Mouse (Mus musculus): Measurements from ENCODE around the gene Upp2.

GRCm38 (mm10) chr2:58518517-58518916 lies 48.6 kb upstream of the Upp2 start:
- TF ChIP-seq POLR2A (IDR thresholded peaks at IDR 0.05; ENCODE audit: extremely low read depth, insufficient read depth, low read length) (no peak), CTCF (IDR thresholded peaks at IDR 0.05; ENCODE audit: low read depth, low read length) (no peak)
